Mouse (Mus musculus) thymus, postnatal 4 days (tissue): ENCODE measurements at regions not wholly inside any gene's neighbourhood (a gene's known extent, or its start where the extent isn't known, plus 50 kb on each side); places are given as distances from the start of the nearest gene placed in this dataset.

Source experiments
- DNase-seq: peaks from one replicate; pipeline ENCODE4 v3.0.0; 2021

- DNase-seq: no peak
Measured at GRCm38 (mm10) chr14:67626181-67626580, 1617.2 kb upstream of the Gulo start.

GRCm38 (mm10) chr14:67623841-67624480 is 1615.0 kb upstream of the Gulo start:
- DNase-seq: no peak

GRCm38 (mm10) chr14:67622911-67623310 is 1613.9 kb upstream of the Gulo start:
- no peak for DNase-seq

- DNase-seq: no peak
Measured at GRCm38 (mm10) chr14:67621486-67621885, 1612.5 kb upstream of the Gulo start.

GRCm38 (mm10) chr14:67620854-67621476 is 1612.0 kb upstream of the Gulo start:
- DNase-seq: no peak

- DNase-seq: no peak
Measured at GRCm38 (mm10) chr14:67619571-67619970, 1610.6 kb upstream of the Gulo start.

- no peak for DNase-seq
Measured at GRCm38 (mm10) chr14:67614369-67614768, 1605.4 kb upstream of the Gulo start.

- no peak for DNase-seq
Measured at GRCm38 (mm10) chr14:67613691-67614090, 1604.7 kb upstream of the Gulo start.

GRCm38 (mm10) chr14:67613221-67613620 is 1604.2 kb upstream of the Gulo start:
- DNase-seq: no peak

- DNase-seq: no peak
Measured at GRCm38 (mm10) chr14:67612471-67612870, 1603.5 kb upstream of the Gulo start.

- DNase-seq: no peak
Measured at GRCm38 (mm10) chr14:67608262-67608661, 1599.3 kb upstream of the Gulo start.

GRCm38 (mm10) chr14:67602960-67603359 is 1594.0 kb upstream of the Gulo start:
- DNase-seq: no peak

- DNase-seq: no peak
Measured at GRCm38 (mm10) chr14:67599734-67600133, 1590.7 kb upstream of the Gulo start.

- DNase-seq: no peak
Measured at GRCm38 (mm10) chr14:67588627-67589026, 1579.6 kb upstream of the Gulo start.

GRCm38 (mm10) chr14:67584456-67585048 is 1575.5 kb upstream of the Gulo start:
- no peak for DNase-seq

- DNase-seq: no peak
Measured at GRCm38 (mm10) chr14:67582201-67582782, 1573.3 kb upstream of the Gulo start.

GRCm38 (mm10) chr14:67574346-67574949 is 1565.4 kb upstream of the Gulo start:
- no peak for DNase-seq

GRCm38 (mm10) chr14:67573451-67573995 is 1564.5 kb upstream of the Gulo start:
- no peak for DNase-seq

GRCm38 (mm10) chr14:67569744-67570322 is 1560.8 kb upstream of the Gulo start:
- no peak for DNase-seq

GRCm38 (mm10) chr14:67568896-67569743 is 1560.1 kb upstream of the Gulo start:
- DNase-seq: no peak

GRCm38 (mm10) chr14:67554897-67555296 is 1545.9 kb upstream of the Gulo start:
- no peak for DNase-seq
